Mouse (Mus musculus): ENCODE data around the gene Mlxip. TPM values are rescaled to one million over a fixed set of nuclear protein-coding genes. Genes with fewer than 3 reads are reported as not detected.

Gene Mlxip
- polyA plus RNA-seq, 1 experiment from 2014 or later, result 3.9 TPM

DNA sequence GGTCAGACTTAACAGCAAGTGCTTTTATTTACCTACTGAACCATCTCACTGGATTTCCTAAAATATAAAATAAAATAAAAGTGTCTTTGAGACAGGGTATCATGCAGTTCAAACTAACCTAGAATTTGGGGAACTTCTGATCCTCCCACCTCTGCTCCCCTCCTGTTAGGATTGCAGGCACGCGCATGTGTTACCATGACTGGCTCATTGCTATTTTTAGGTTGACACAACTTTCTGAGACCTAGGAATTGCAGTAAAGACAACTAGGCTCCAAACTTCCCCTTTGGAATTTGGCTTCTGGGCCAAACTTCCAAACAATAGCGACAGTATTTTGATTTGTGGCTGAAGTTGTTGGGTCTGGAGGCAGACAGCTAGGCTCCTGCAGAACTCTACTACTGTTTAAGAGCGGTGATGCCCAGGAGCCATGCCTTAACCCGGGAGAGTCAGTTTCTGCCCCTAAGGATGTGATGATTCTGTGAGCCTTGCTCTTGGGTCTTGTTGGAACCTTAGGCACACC lies 754 bp upstream of the Mlxip start:
- Histone ChIP-seq H3K27me3 (ENCODE audit: control insufficient read depth, insufficient read depth, low read depth, low read length) (no peaks in the 10 kb centered on the region), H3K4me1 (ENCODE audit: control insufficient read depth, low read depth, low read length) (peaks cover 22% of the 10 kb centered on the region), H3K4me3 (ENCODE audit: low read depth, low read length) (peak overlapping the region; percentile 81), H3K9me3 (replicated peaks; ENCODE audit: control insufficient read depth, low read length) (no peaks in the 10 kb centered on the region), H3K36me3 (ENCODE audit: control insufficient read depth, insufficient read depth) (no peaks in the 10 kb centered on the region), H3K4me2 (ENCODE audit: low read depth, low read length) (peak overlapping the region; percentile 99), H3K9ac (ENCODE audit: low read depth, low read length) (peak overlapping the region; percentile 86; the same call in 1 of the 2 replicates), H3K27ac (ENCODE audit: low read length) (peak overlapping the region; percentile 31; the same call in 1 of the 2 replicates)
- no peak for ATAC-seq (ENCODE audit: low read depth)
- WGBS (ENCODE audit: insufficient replicate concordance), result 18% methylated on average over 5 of the region's 5 CpGs

GRCm38 (mm10) chr5:123394957-123395881 lies 621 bp downstream of the Mlxip start:
- Histone ChIP-seq H3K9me3 (replicated peaks; ENCODE audit: control insufficient read depth, low read length) (no peaks in the 10 kb centered on the region), H3K4me3 (ENCODE audit: low read depth, low read length) (peak overlapping the region; percentile 81), H3K4me2 (ENCODE audit: low read depth, low read length) (peak overlapping the region; percentile 99), H3K9ac (ENCODE audit: low read depth, low read length) (peak overlapping the region; percentile 86), H3K4me1 (ENCODE audit: control insufficient read depth, low read depth, low read length) (peaks cover 22% of the 10 kb centered on the region), H3K27ac (ENCODE audit: low read length) (peak overlapping the region; percentile 48), H3K36me3 (ENCODE audit: control insufficient read depth, insufficient read depth) (no peaks in the 10 kb centered on the region), H3K27me3 (ENCODE audit: control insufficient read depth, insufficient read depth, low read depth, low read length) (no peaks in the 10 kb centered on the region)
- ATAC-seq (ENCODE audit: low read depth), result peak; percentile 25
- WGBS (ENCODE audit: insufficient replicate concordance), result under 1% methylated on average over 65 of the region's 65 CpGs

DNA sequence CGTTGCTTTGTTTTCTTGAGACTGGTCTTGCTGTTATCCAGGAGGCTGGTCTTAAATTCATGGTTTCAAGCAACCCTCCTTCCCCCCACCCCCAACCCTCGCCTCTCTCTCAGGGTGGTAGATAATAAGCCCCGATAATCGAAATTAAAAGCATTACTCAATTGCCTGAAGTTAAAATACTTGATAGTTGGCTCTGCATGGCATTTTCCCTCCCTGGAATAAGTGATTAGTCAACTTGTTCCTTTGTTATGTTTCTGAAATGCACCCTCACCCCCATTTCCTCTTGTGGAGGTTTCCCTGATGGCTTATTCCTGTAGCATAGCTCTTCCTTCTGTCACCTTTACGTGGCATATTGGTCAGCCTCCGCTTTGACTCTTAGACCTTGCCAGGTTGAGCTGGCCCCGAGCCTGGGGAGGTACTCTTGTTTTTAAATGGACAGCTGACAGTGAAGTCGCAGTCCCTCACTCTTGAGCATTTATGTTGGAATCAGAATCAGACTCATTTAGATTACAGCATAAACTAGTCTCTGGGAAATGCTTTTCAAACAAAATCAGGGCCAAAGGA lies 2.4 kb downstream of the Mlxip start:
- H3K4me2 ChIP-seq (ENCODE audit: low read depth, low read length), result peak overlapping the region; percentile 99
- H3K27me3 ChIP-seq (ENCODE audit: control insufficient read depth, insufficient read depth, low read depth, low read length), result no peaks in the 10 kb centered on the region
- H3K9ac ChIP-seq (ENCODE audit: low read depth, low read length), result no peak overlapping the region
- H3K36me3 ChIP-seq (ENCODE audit: control insufficient read depth, insufficient read depth), result no peaks in the 10 kb centered on the region
- ATAC-seq (ENCODE audit: low read depth), result no peak
- H3K4me1 ChIP-seq (ENCODE audit: control insufficient read depth, low read depth, low read length), result peaks cover 22% of the 10 kb centered on the region
- 29% methylated on average over 8 of the region's 8 CpGs for WGBS (ENCODE audit: insufficient replicate concordance)
- H3K4me3 ChIP-seq (ENCODE audit: low read depth, low read length), result no peak overlapping the region; the same call in 1 of the 2 replicates
- no peaks in the 10 kb centered on the region for H3K9me3 ChIP-seq (replicated peaks; ENCODE audit: control insufficient read depth, low read length)
- H3K27ac ChIP-seq (ENCODE audit: low read length), result no peak overlapping the region

DNA sequence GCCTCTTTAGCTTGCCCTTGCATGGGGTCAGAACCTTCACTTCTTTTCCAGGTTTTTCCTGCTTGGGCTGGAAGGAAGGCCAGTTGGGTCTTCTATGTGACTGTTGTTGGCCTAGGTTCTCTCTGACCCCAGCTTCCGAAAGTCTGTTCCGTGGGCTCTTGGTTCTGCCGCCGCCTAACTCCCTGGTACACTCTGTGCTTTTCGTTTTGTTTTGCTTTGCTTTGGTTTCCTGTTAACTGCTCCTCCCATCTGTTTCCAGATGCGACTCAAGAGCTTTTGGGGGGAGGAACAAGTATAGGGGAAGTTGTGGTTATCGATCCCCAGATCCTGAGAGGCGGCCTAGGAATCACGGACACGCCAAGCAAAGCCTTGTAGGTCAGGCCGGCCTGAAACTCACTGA lies 3.2 kb downstream of the Mlxip start:
- WGBS (ENCODE audit: insufficient replicate concordance), result 27% methylated on average over 11 of the region's 11 CpGs
- Histone ChIP-seq H3K4me3 (ENCODE audit: low read depth, low read length) (peak overlapping the region; percentile 5), H3K27me3 (ENCODE audit: control insufficient read depth, insufficient read depth, low read depth, low read length) (no peaks in the 10 kb centered on the region), H3K4me1 (ENCODE audit: control insufficient read depth, low read depth, low read length) (peaks cover 22% of the 10 kb centered on the region), H3K9me3 (replicated peaks; ENCODE audit: control insufficient read depth, low read length) (no peaks in the 10 kb centered on the region), H3K9ac (ENCODE audit: low read depth, low read length) (no peak overlapping the region), H3K27ac (ENCODE audit: low read length) (no peak overlapping the region), H3K4me2 (ENCODE audit: low read depth, low read length) (peak overlapping the region; percentile 99), H3K36me3 (ENCODE audit: control insufficient read depth, insufficient read depth) (no peaks in the 10 kb centered on the region)
- no peak for ATAC-seq (ENCODE audit: low read depth)

DNA sequence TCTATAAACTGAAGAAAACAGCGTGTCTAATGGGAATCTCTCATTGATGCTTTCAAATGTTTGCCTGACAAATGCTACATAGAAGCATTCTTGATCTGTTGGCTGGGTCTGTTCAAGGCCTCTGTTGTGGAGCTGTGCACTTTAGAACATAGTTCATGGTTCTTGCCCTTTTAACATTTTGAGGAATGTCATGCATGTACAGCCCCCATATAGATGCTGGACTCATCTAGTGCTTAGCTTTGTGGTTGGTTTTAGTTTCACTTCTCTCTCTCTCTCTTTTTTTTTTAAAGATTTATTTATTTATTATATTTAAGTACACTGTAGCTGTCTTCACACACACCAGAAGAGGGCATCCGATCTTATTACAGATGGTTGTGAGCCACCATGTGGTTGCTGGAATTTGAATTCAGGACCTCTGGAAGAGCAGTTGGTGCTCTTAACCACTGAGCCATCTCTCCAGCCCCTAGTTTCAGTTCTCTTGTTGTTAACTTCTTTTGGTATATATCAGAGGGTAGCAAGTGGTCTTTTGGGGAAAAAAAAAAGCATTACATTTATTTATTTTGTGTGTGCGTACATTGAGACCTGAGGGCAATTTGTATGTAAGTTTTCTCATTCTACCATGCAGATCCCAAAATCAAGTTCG lies 4.4 kb downstream of the Mlxip start:
- Histone ChIP-seq H3K4me2 (ENCODE audit: low read depth, low read length) (no peak overlapping the region), H3K4me1 (ENCODE audit: control insufficient read depth, low read depth, low read length) (peaks cover 19% of the 10 kb centered on the region), H3K36me3 (ENCODE audit: control insufficient read depth, insufficient read depth) (no peaks in the 10 kb centered on the region), H3K4me3 (ENCODE audit: low read depth, low read length) (no peak overlapping the region), H3K9me3 (replicated peaks; ENCODE audit: control insufficient read depth, low read length) (no peaks in the 10 kb centered on the region), H3K27ac (ENCODE audit: low read length) (no peak overlapping the region), H3K27me3 (ENCODE audit: control insufficient read depth, insufficient read depth, low read depth, low read length) (no peaks in the 10 kb centered on the region), H3K9ac (ENCODE audit: low read depth, low read length) (no peak overlapping the region)
- no peak for ATAC-seq (ENCODE audit: low read depth)
- 68% methylated on average over 4 of the region's 4 CpGs for WGBS (ENCODE audit: insufficient replicate concordance)

DNA sequence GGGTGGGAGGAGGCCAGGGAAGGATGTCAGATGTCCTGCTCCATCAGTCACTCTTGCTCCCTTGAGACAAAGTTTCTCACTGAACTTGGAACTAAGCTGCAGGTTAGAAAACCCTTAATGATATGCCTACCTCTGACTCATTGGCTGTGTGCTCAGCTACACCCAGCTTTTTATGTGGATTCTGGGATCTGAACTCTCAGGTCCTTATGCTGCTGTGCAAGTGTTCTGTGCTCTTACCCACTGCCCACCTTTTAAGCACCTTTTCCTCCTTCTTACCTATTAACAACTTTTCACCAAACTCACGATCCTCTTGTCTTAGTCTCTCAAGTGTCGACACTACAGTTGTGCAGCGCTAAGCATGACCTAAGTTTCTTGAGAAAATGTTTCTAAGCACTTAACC lies 9.9 kb downstream of the Mlxip start:
- no peak overlapping the region for H3K4me3 ChIP-seq (ENCODE audit: low read depth, low read length)
- no peaks in the 10 kb centered on the region for H3K36me3 ChIP-seq (ENCODE audit: control insufficient read depth, insufficient read depth)
- 74% methylated on average over 3 of the region's 3 CpGs for WGBS (ENCODE audit: insufficient replicate concordance)
- no peaks in the 10 kb centered on the region for H3K27me3 ChIP-seq (ENCODE audit: control insufficient read depth, insufficient read depth, low read depth, low read length)
- no peaks in the 10 kb centered on the region for H3K4me1 ChIP-seq (ENCODE audit: control insufficient read depth, low read depth, low read length)
- no peaks in the 10 kb centered on the region for H3K9me3 ChIP-seq (replicated peaks; ENCODE audit: control insufficient read depth, low read length)
- no peak overlapping the region for H3K4me2 ChIP-seq (ENCODE audit: low read depth, low read length)
- H3K9ac ChIP-seq (ENCODE audit: low read depth, low read length), result no peak overlapping the region
- no peak for ATAC-seq (ENCODE audit: low read depth)
- no peak overlapping the region for H3K27ac ChIP-seq (ENCODE audit: low read length)

GRCm38 (mm10) chr5:123406952-123407351 lies 12.4 kb downstream of the Mlxip start:
- H3K9ac ChIP-seq (ENCODE audit: low read depth, low read length), result no peak overlapping the region
- no peaks in the 10 kb centered on the region for H3K36me3 ChIP-seq (ENCODE audit: control insufficient read depth, insufficient read depth)
- no peak overlapping the region for H3K27ac ChIP-seq (ENCODE audit: low read length)
- no peaks in the 10 kb centered on the region; the same call in 1 of the 2 replicates for H3K9me3 ChIP-seq (replicated peaks; ENCODE audit: control insufficient read depth, low read length)
- 24% methylated on average over 2 of the region's 2 CpGs for WGBS (ENCODE audit: insufficient replicate concordance)
- H3K27me3 ChIP-seq (ENCODE audit: control insufficient read depth, insufficient read depth, low read depth, low read length), result no peaks in the 10 kb centered on the region
- no peak for ATAC-seq (ENCODE audit: low read depth)
- no peak overlapping the region for H3K4me2 ChIP-seq (ENCODE audit: low read depth, low read length)
- H3K4me1 ChIP-seq (ENCODE audit: control insufficient read depth, low read depth, low read length), result no peaks in the 10 kb centered on the region
- no peak overlapping the region for H3K4me3 ChIP-seq (ENCODE audit: low read depth, low read length)

DNA sequence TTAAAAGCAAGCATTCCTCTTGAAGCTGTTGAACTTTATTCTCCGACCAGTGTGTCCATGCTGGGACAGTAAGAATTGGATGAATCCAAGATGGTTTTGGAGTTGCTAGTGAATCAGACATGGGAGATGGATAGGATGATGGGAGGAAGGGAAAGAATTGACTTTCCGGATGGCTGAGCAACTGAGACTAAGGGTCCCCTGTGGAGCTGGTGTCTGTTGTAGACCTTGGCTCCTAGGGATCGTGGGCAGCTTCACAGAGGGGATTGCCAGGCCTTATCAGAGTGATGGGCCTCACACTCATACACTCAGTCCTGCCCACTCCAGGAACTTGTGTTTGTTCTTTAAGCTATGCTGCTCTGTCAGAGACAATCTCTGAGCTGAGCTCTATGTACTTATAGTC lies 13.6 kb downstream of the Mlxip start:
- H3K4me2 ChIP-seq (ENCODE audit: low read depth, low read length), result no peak overlapping the region
- H3K36me3 ChIP-seq (ENCODE audit: control insufficient read depth, insufficient read depth), result no peaks in the 10 kb centered on the region
- WGBS (ENCODE audit: insufficient replicate concordance), result 51% methylated on average over 3 of the region's 3 CpGs
- no peak overlapping the region for H3K9ac ChIP-seq (ENCODE audit: low read depth, low read length)
- no peak overlapping the region for H3K4me3 ChIP-seq (ENCODE audit: low read depth, low read length)
- ATAC-seq (ENCODE audit: low read depth), result no peak
- H3K9me3 ChIP-seq (replicated peaks; ENCODE audit: control insufficient read depth, low read length), result no peaks in the 10 kb centered on the region; the same call in 1 of the 2 replicates
- H3K4me1 ChIP-seq (ENCODE audit: control insufficient read depth, low read depth, low read length), result no peaks in the 10 kb centered on the region
- no peaks in the 10 kb centered on the region for H3K27me3 ChIP-seq (ENCODE audit: control insufficient read depth, insufficient read depth, low read depth, low read length)
- no peak overlapping the region for H3K27ac ChIP-seq (ENCODE audit: low read length)

Measured in liver, embryonic 16.5 days (tissue).